Mouse (Mus musculus): ENCODE results near the gene Adra1d.

DNA sequence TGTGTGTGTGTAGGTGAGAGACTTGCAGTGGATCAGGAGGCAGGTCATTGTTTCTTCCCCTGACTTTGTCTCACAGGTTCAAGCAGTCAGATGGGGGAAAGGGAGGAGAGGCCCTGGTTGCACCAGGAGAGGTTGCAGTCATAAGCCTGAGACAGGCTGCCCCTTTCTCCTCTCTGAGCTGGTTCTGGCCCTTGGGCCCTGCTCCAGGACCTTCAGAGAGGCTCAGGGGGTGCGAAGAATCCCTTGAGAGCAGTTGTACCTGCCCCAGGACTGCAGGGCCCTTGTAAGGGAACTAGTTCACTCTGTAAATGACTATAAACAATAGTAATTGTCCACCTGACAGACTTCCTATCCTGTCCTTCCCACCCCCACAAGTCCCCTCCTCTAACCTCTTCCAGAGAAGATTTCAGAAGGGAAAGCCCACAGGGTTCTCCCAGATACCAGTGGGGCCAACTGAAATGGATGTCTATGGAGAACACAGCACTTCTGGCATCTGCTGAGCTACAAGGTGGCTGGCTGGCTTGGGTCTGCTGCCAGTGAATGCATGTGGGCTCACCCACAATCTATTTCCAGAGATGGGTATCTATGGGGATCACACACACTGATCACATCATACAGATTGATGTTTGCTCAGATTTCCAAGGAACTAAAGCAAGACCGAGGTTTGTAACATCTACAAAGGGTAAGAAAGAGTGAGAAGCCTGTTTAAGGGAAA lies 1.7 kb downstream of the Adra1d start:
- no peak for TF ChIP-seq EP300 (IDR thresholded peaks at IDR 0.05; ENCODE audit: low read depth)
- no peak for TF ChIP-seq CTCF (IDR thresholded peaks at IDR 0.05; ENCODE audit: low read depth)

Measured in heart, postnatal 0 days (tissue).